Comparison of ENCODE assay signal across 10 mouse cellular contexts in genomic region chr13:53309661-53310160, GRCm38 (mm10). TPM values are rescaled to one million over a fixed set of nuclear protein-coding genes. Genes with fewer than 3 reads are reported as not detected.
A peak's percentile ranks its signal among the peaks of the same experiment; 100 is the strongest.
DNase-seq lines count a peak whose midpoint lies in the region; ATAC-seq lines count a peak whose summit lies in the region.
"Had no signal": no experiment of that assay in that cellular context is flagged by ENCODE, and none has a peak within 500 bp of the region (broad histone marks: within the 10 kb centered on the region; RNA-seq: fewer than 3 reads in every experiment).

No protein-coding gene starts in this region.

- DNase-seq in frontal cortex, postnatal 36 days (ENCODE audit: low spot score in 2 of 2), result peak; percentile 36 to 49
- DNase-seq in left cerebral cortex, postnatal 25 days (ENCODE audit: low spot score in 2 of 2), result peak; percentile 42 to 64
- peak; percentile 46 for DNase-seq in testis, postnatal 10 days (ENCODE audit: low spot score)

- peak overlapping the region; percentile 42 for H3K4me2 ChIP-seq in intestine, embryonic 16.5 days (ENCODE audit: low read depth, low read length)
- peak overlapping the region; percentile 51 for H3K4me2 ChIP-seq in midbrain, embryonic 15.5 days

- 0 out of 2 replicates have a peak overlapping the region, but pooled peaks have one; percentile 3 for H3K9ac ChIP-seq in intestine, embryonic 16.5 days (ENCODE audit: low read depth, low read length)
- peak overlapping the region; percentile 30; the same call in 1 of the 2 replicates for H3K9ac ChIP-seq in midbrain, embryonic 15.5 days

- peaks cover 21% of the 10 kb centered on the region for H3K27me3 ChIP-seq in megakaryocyte, embryonic 14.5 days (replicated peaks)
- H3K27me3 ChIP-seq in intestine, embryonic 16.5 days (replicated peaks; ENCODE audit: control insufficient read depth, insufficient read depth, low read length), result no peaks in the 10 kb centered on the region
- H3K27me3 ChIP-seq in midbrain, embryonic 15.5 days (replicated peaks), result no peaks in the 10 kb centered on the region

- H3K36me3 ChIP-seq in megakaryocyte, embryonic 14.5 days (replicated peaks; ENCODE audit: low read length), result no peaks in the 10 kb centered on the region
- H3K36me3 ChIP-seq in intestine, embryonic 16.5 days (ENCODE audit: control insufficient read depth, insufficient read depth, low read length), result no peaks in the 10 kb centered on the region
- no peaks in the 10 kb centered on the region for H3K36me3 ChIP-seq in midbrain, embryonic 15.5 days (replicated peaks)
- H3K36me3 ChIP-seq: G1E had no signal

- peak overlapping the region; percentile 33 for H3K27ac ChIP-seq in intestine, embryonic 16.5 days (ENCODE audit: low read length)
- H3K27ac ChIP-seq in midbrain, embryonic 15.5 days, result 0 out of 2 replicates have a peak overlapping the region, but pooled peaks have one; percentile 45

- H3K9me3 ChIP-seq in megakaryocyte, embryonic 14.5 days, result no peaks in the 10 kb centered on the region
- H3K9me3 ChIP-seq in intestine, embryonic 16.5 days (ENCODE audit: control insufficient read depth, low read length), result no peaks in the 10 kb centered on the region
- H3K9me3 ChIP-seq in midbrain, embryonic 15.5 days, result no peaks in the 10 kb centered on the region

- peaks cover 4% of the 10 kb centered on the region; the same call in 1 of the 2 replicates for H3K4me1 ChIP-seq in megakaryocyte, embryonic 14.5 days
- peaks cover 15% of the 10 kb centered on the region for H3K4me1 ChIP-seq in intestine, embryonic 16.5 days (ENCODE audit: control insufficient read depth, insufficient read depth, low read length)
- H3K4me1 ChIP-seq in midbrain, embryonic 15.5 days, result peaks cover 11% of the 10 kb centered on the region

- intact Hi-C loops in left cerebral cortex, postnatal 25 days (cut with DNase I), result loop anchor here (2.0 kb wide), 1 partner anchor 189 kb away; no protein-coding TSS in a partner anchor

- no peak for ATAC-seq in megakaryocyte, adult 5-6 weeks (ENCODE audit: poor library complexity, severe bottlenecking)
- ATAC-seq in intestine, embryonic 16.5 days, result peak; percentile 91
- ATAC-seq in midbrain, embryonic 15.5 days (replicated peaks), result peak; percentile 80
- no peak for ATAC-seq in activated CD4-positive, CD25-positive, alpha-beta regulatory T cell, adult 4 months

- peak overlapping the region; percentile 51 for H3K4me3 ChIP-seq in megakaryocyte, embryonic 14.5 days (replicated peaks)
- H3K4me3 ChIP-seq in intestine, embryonic 16.5 days (ENCODE audit: low read length), result peak overlapping the region; percentile 25
- H3K4me3 ChIP-seq in midbrain, embryonic 15.5 days, result peak overlapping the region; percentile 25

- WGBS in intestine, embryonic 16.5 days, result 2% methylated on average over 15 of the region's 15 CpGs
- whole genome bisulfite sequencing in midbrain, embryonic 15.5 days, result 4% methylated on average over 15 of the region's 15 CpGs

RNA-seq across cellular contexts. Expression of gene Ror2, which starts 23.8 kb away (rescaled TPM):
- not detected in 2 replicates for polyA plus RNA-seq in megakaryocyte, embryonic 14.5 days (2012; ENCODE audit: insufficient read depth, low replicate concordance)
- total RNA-seq in megakaryocyte, adult 5-6 weeks (2015), result not detected in 2 replicates
- not detected in 2 replicates for total RNA-seq in megakaryocyte, adult 5-6 weeks (2017)
- 12.5 and 13.5 TPM in 2 replicates for polyA plus RNA-seq in intestine, embryonic 16.5 days (2015; fragmentation: Nextera tagmentation; extraction: Ambion mirVana)
- 1 to 10 TPM; 1.2 to 1.3 TPM for total RNA-seq in left cerebral cortex, postnatal 25 days (2021)
- polyA plus RNA-seq in midbrain, embryonic 15.5 days (2015; fragmentation: Nextera tagmentation; extraction: Ambion mirVana), result 3.2 and 3.7 TPM in 2 replicates
- polyA plus RNA-seq in activated CD4-positive, CD25-positive, alpha-beta regulatory T cell, adult 4 months (2017; shearing (Covaris generic)), result not detected
- total RNA-seq: G1E; liver, adult 2 months had no signal
- polyA plus RNA-seq: G1E had no signal

Comparison
In these comparisons a context has a peak if more than half of its experiments do, and no peak if none do; other contexts are left out.
1. ATAC-seq: peak in intestine, embryonic 16.5 days (single experiment) and midbrain, embryonic 15.5 days (single experiment); none in megakaryocyte, adult 5-6 weeks (single experiment) and activated CD4-positive, CD25-positive, alpha-beta regulatory T cell, adult 4 months (single experiment).
2. Peak in every context shown above with its lines, with median percentiles within 50 percentile points of each other: H3K4me3 ChIP-seq and DNase-seq.